Mouse (Mus musculus): ENCODE results near the gene Syngr4. TPM values are rescaled to one million over a fixed set of nuclear protein-coding genes. Genes with fewer than 3 reads are reported as not detected.

Gene Syngr4
- polyA plus RNA-seq (2017; shearing (Covaris generic)): not detected

GRCm38 (mm10) chr7:45896517-45897257 is at the start of gene Syngr4, which contains the start of gene Tmem143:
Gene Syngr4 (minus strand): TSS chr7:45896714.
Gene Tmem143 (plus strand): TSS chr7:45896941.

GRCm38 (mm10) chr7:45923762-45924428 is 27.4 kb upstream of the Syngr4 start, which contains the start of gene Ccdc114:
Gene Ccdc114 (plus strand): TSS chr7:45924072.

GRCm38 (mm10) chr7:45921242-45921621 is 24.7 kb upstream of the Syngr4 start, which contains the start of gene Emp3:
Gene Emp3 (minus strand): TSS chr7:45921404.

GRCm38 (mm10) chr7:45878278-45878677 is 18.2 kb downstream of the Syngr4 start, which contains the start of gene Grin2d:
Gene Grin2d (minus strand): TSS chr7:45878378.

GRCm38 (mm10) chr7:45872624-45873023 is 23.9 kb downstream of the Syngr4 start, which contains the start of gene Kdelr1:
Gene Kdelr1 (plus strand): TSS chr7:45872772.

Other genes starting within 250 kb of the Syngr4 start
- 0.12 TPM for gene Fut2, start 230.3 kb downstream of the Syngr4 start, polyA plus RNA-seq (2017; shearing (Covaris generic))
- gene Ntn5, start 212.7 kb downstream of the Syngr4 start, polyA plus RNA-seq (2017; shearing (Covaris generic)): 0.32 TPM
- 0.35 TPM for gene Sec1, start 202.3 kb downstream of the Syngr4 start, polyA plus RNA-seq (2017; shearing (Covaris generic))
- gene Car11, start 196.9 kb downstream of the Syngr4 start, polyA plus RNA-seq (2017; shearing (Covaris generic)): 8.4 TPM
- gene Dbp, start 191.6 kb downstream of the Syngr4 start, polyA plus RNA-seq (2017; shearing (Covaris generic)): 53.0 TPM
- gene Rpl18, start 181.3 kb downstream of the Syngr4 start, polyA plus RNA-seq (2017; shearing (Covaris generic)): 1,454 TPM
- gene Sphk2, start 178.7 kb downstream of the Syngr4 start, polyA plus RNA-seq (2017; shearing (Covaris generic)): 36.3 TPM
- 0.43 TPM for gene Fam83e, start 175.5 kb downstream of the Syngr4 start, polyA plus RNA-seq (2017; shearing (Covaris generic))
- not detected for gene Spaca4, start 170.9 kb downstream of the Syngr4 start, polyA plus RNA-seq (2017; shearing (Covaris generic))
- 0.04 TPM for gene Lmtk3, start 113.0 kb downstream of the Syngr4 start, polyA plus RNA-seq (2017; shearing (Covaris generic))
- 3.0 TPM for gene Sult2b1, start 112.0 kb downstream of the Syngr4 start, polyA plus RNA-seq (2017; shearing (Covaris generic))
- gene Cyth2, start 82.1 kb downstream of the Syngr4 start, polyA plus RNA-seq (2017; shearing (Covaris generic)): 87.9 TPM
- not detected for gene Kcnj14, start 71.9 kb downstream of the Syngr4 start, polyA plus RNA-seq (2017; shearing (Covaris generic))
- 37.3 TPM for gene Grwd1, start 65.8 kb downstream of the Syngr4 start, polyA plus RNA-seq (2017; shearing (Covaris generic))
- 90.8 TPM for gene Kdelr1, start 23.9 kb downstream of the Syngr4 start, polyA plus RNA-seq (2017; shearing (Covaris generic))
- gene Grin2d, start 18.3 kb downstream of the Syngr4 start, polyA plus RNA-seq (2017; shearing (Covaris generic)): 1.2 TPM
- 9.6 TPM for gene Tmem143, start 227 bp upstream of the Syngr4 start, polyA plus RNA-seq (2017; shearing (Covaris generic))
- 699 TPM for gene Emp3, start 24.7 kb upstream of the Syngr4 start, polyA plus RNA-seq (2017; shearing (Covaris generic))
- 2.2 TPM for gene Ccdc114, start 27.4 kb upstream of the Syngr4 start, polyA plus RNA-seq (2017; shearing (Covaris generic))
- not detected for gene Abcc6, start 133.6 kb upstream of the Syngr4 start, polyA plus RNA-seq (2017; shearing (Covaris generic))
- gene Nomo1, start 137.0 kb upstream of the Syngr4 start, polyA plus RNA-seq (2017; shearing (Covaris generic)): 40.4 TPM
- not detected for gene Kcnj11, start 204.1 kb upstream of the Syngr4 start, polyA plus RNA-seq (2017; shearing (Covaris generic))